Mouse (Mus musculus): ENCODE data around the gene Cfap54.

Cfap54 gene

GRCm38 (mm10) chr10:92937091-92937490 lies 144.3 kb downstream of the Cfap54 start:
- no peak for DNase-seq (ENCODE audit: low spot score)

- DNase-seq (ENCODE audit: low spot score), result no peak
These were observed 146.9 kb downstream of the Cfap54 start for GRCm38 (mm10) chr10:92934506-92934905.

GRCm38 (mm10) chr10:92933616-92934015 lies 147.8 kb downstream of the Cfap54 start:
- no peak for DNase-seq (ENCODE audit: low spot score)

GRCm38 (mm10) chr10:92932464-92932863 lies 149.0 kb downstream of the Cfap54 start:
- no peak for DNase-seq (ENCODE audit: low spot score)

- DNase-seq (ENCODE audit: low spot score), result no peak
These were observed 151.4 kb downstream of the Cfap54 start for GRCm38 (mm10) chr10:92930036-92930435.

GRCm38 (mm10) chr10:92928256-92928655 lies 153.2 kb downstream of the Cfap54 start:
- DNase-seq (ENCODE audit: low spot score), result no peak

- no peak for DNase-seq (ENCODE audit: low spot score)
These were observed 162.9 kb downstream of the Cfap54 start for GRCm38 (mm10) chr10:92918551-92918950.

GRCm38 (mm10) chr10:92907246-92907645 lies 174.2 kb downstream of the Cfap54 start:
- no peak for DNase-seq (ENCODE audit: low spot score)

GRCm38 (mm10) chr10:92888466-92888865 lies 193.0 kb downstream of the Cfap54 start:
- DNase-seq (ENCODE audit: low spot score), result no peak

- DNase-seq (ENCODE audit: low spot score), result no peak
These were observed 203.4 kb downstream of the Cfap54 start for GRCm38 (mm10) chr10:92878000-92878399.

GRCm38 (mm10) chr10:92840980-92841379 lies 240.4 kb downstream of the Cfap54 start:
- DNase-seq (ENCODE audit: low spot score), result no peak

- DNase-seq (ENCODE audit: low spot score), result no peak
These were observed 243.8 kb downstream of the Cfap54 start for GRCm38 (mm10) chr10:92837572-92837971.

- DNase-seq (ENCODE audit: low spot score), result no peak
These were observed 244.4 kb downstream of the Cfap54 start for GRCm38 (mm10) chr10:92837045-92837444.

GRCm38 (mm10) chr10:92821499-92821898 lies 259.9 kb downstream of the Cfap54 start:
- no peak for DNase-seq (ENCODE audit: low spot score)

GRCm38 (mm10) chr10:92818190-92818589 lies 263.2 kb downstream of the Cfap54 start:
- DNase-seq (ENCODE audit: low spot score), result no peak

GRCm38 (mm10) chr10:92816903-92817302 lies 264.5 kb downstream of the Cfap54 start:
- no peak for DNase-seq (ENCODE audit: low spot score)

GRCm38 (mm10) chr10:92810894-92811293 lies 270.5 kb downstream of the Cfap54 start:
- DNase-seq (ENCODE audit: low spot score), result no peak

- DNase-seq (ENCODE audit: low spot score), result no peak
These were observed 289.5 kb downstream of the Cfap54 start for GRCm38 (mm10) chr10:92791908-92792307.

- no peak for DNase-seq (ENCODE audit: low spot score)
These were observed 289.9 kb downstream of the Cfap54 start for GRCm38 (mm10) chr10:92791531-92791900.

GRCm38 (mm10) chr10:92790893-92791530 lies 290.4 kb downstream of the Cfap54 start:
- no peak for DNase-seq (ENCODE audit: low spot score)

GRCm38 (mm10) chr10:92790247-92790646 lies 291.2 kb downstream of the Cfap54 start:
- DNase-seq (ENCODE audit: low spot score), result no peak

- no peak for DNase-seq (ENCODE audit: low spot score)
These were observed 292.9 kb downstream of the Cfap54 start for GRCm38 (mm10) chr10:92788410-92789096.

GRCm38 (mm10) chr10:92782691-92783090 lies 298.7 kb downstream of the Cfap54 start:
- no peak for DNase-seq (ENCODE audit: low spot score)

GRCm38 (mm10) chr10:92754359-92754758 lies 327.1 kb downstream of the Cfap54 start:
- no peak for DNase-seq (ENCODE audit: low spot score)
